Mouse (Mus musculus) liver, embryonic 15.5 days (tissue): ENCODE measurements around the gene Zfp961. TPM values are rescaled to one million over a fixed set of nuclear protein-coding genes. Genes with fewer than 3 reads are reported as not detected.
"Not testable (repeated sequence)": the region's sequence is repeated elsewhere in the genome, so short reads cannot be mapped to it uniquely, and the experiment has no call there.

ENCODE experiments used
- ATAC-seq: fragments of 200-750 bp; cut with Nextera tagmentation; 2 replicates; pipeline ENCODE4 v1.8.0; 2017; ENCODE audit warnings: moderate number of reproducible peaks, mild to moderate bottlenecking, moderate library complexity; ENCODE audit not compliant: insufficient read depth
- H3K27ac ChIP-seq: fragments of 300-500 bp; sonication (generic); replicated peaks from 2 replicates; pipeline ENCODE4 v1.5.1; 2015; ENCODE audit warnings: mild to moderate bottlenecking, inconsistent platforms
- H3K27me3 ChIP-seq: fragments of 300-500 bp; sonication (generic); 2 replicates; pipeline ENCODE4 v1.6.1; 2015; ENCODE audit warnings: mild to moderate bottlenecking, inconsistent platforms
- H3K36me3 ChIP-seq: fragments of 300-500 bp; sonication (generic); replicated peaks from 2 replicates; pipeline ENCODE4 v1.6.1; 2015; ENCODE audit warnings: moderate library complexity, mild to moderate bottlenecking, inconsistent platforms
- H3K4me1 ChIP-seq: fragments of 300-500 bp; sonication (generic); replicated peaks from 2 replicates; pipeline ENCODE4 v1.6.1; 2015; ENCODE audit warnings: inconsistent platforms
- H3K4me2 ChIP-seq: fragments of 300-500 bp; sonication (generic); 2 replicates; pipeline ENCODE4 v1.6.1; 2015; ENCODE audit warnings: moderate library complexity, mild to moderate bottlenecking, inconsistent platforms
- H3K4me3 ChIP-seq: fragments of 300-500 bp; sonication (generic); replicated peaks from 2 replicates; pipeline ENCODE4 v1.5.1; 2015; ENCODE audit warnings: mild to moderate bottlenecking, inconsistent platforms
- H3K9ac ChIP-seq: fragments of 300-500 bp; sonication (generic); 2 replicates; pipeline ENCODE4 v1.6.1; 2015; ENCODE audit warnings: moderate library complexity, mild to moderate bottlenecking, inconsistent platforms
- H3K9me3 ChIP-seq: fragments of 300-500 bp; sonication (generic); replicated peaks from 2 replicates; pipeline ENCODE4 v1.6.1; 2016; ENCODE audit warnings: inconsistent platforms
- WGBS: fragments of 180-500 bp; shearing (Covaris S2); methylation state at CpG from one replicate; pipeline ENCODE4 v1.1.7; 2015; ENCODE audit warnings: mixed read lengths; ENCODE audit not compliant: insufficient replicate concordance; 5-methylcytosine and 5-hydroxymethylcytosine counted together
- polyA plus RNA-seq: library from polyadenylated mRNA; unstranded; fragments of >200 nt; fragmentation: Nextera tagmentation; extraction: Ambion mirVana; gene quantifications from 2 replicates; pipeline ENCODE4 v1.2.1, GENCODE M21; 2015

Zfp961 gene
- polyA plus RNA-seq, 1 experiment from 2014 or later, result 6.5 TPM

DNA sequence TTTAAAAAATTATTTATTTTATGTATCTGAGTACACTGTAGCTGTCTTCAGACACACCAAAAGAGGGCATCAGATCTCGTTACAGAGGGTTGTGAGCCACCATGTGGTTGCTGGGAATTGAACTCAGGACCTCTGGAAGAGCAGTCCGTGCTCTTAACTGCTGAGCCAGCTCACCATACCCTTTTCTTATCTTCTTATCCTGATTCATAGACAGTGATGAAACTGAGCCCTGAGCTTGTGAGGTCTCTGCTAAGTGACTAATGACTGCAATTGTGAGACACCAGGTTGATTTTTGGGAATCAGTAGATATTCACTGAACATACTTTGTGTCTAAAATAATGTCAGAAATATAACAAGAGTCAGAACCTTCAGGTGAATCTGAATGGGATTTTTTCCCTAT, 12.8 kb upstream of the Zfp961 start:
- not testable (repeated sequence) for ATAC-seq, H3K27me3 ChIP-seq, H3K9ac ChIP-seq, H3K4me2 ChIP-seq, H3K4me3 ChIP-seq, H3K27ac ChIP-seq, H3K9me3 ChIP-seq, H3K36me3 ChIP-seq, H3K4me1 ChIP-seq
- 59% methylated on average over 2 of the region's 2 CpGs for WGBS

- Histone ChIP-seq H3K4me1 (peaks cover 10% of the 10 kb centered on the region; the same call in 1 of the 2 replicates), H3K36me3 (no peaks in the 10 kb centered on the region), H3K27ac (no peak overlapping the region), H3K4me2 (no peak overlapping the region), H3K4me3 (no peak overlapping the region), H3K9me3 (no peaks in the 10 kb centered on the region), H3K27me3 (peaks cover 3% of the 10 kb centered on the region), H3K9ac (no peak overlapping the region)
- ATAC-seq, result peak; percentile 70
- WGBS, result 26% methylated on average over 2 of the region's 2 CpGs
Measured at GRCm38 (mm10) chr8:71940293-71941208, 10.3 kb upstream of the Zfp961 start.

DNA sequence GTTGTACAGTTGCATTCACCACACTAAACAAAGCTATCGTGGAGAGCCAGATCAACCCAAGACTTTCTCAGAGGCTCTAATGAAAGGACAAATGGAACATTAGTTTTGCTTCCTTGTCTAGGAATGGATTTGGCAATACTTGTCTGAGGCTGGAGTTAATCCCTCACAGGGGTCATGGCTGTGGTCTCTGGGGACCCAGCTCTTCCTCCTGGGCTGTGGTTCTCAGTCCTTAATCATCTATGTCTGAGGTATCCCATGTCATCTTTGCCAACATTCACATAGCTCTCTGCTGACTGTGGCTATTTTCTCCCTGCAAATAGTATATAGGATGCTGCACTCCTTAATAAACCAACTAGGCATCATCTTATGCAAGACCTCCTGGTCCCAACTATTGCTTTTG, 9.1 kb upstream of the Zfp961 start:
- Histone ChIP-seq H3K27ac (no peak overlapping the region), H3K27me3 (peaks cover 3% of the 10 kb centered on the region), H3K4me1 (peaks cover 10% of the 10 kb centered on the region; the same call in 1 of the 2 replicates), H3K36me3 (no peaks in the 10 kb centered on the region), H3K4me2 (no peak overlapping the region), H3K9me3 (no peaks in the 10 kb centered on the region), H3K9ac (no peak overlapping the region), H3K4me3 (no peak overlapping the region)
- 69% methylated on average over 1 of the region's 1 CpGs for WGBS
- ATAC-seq, result no peak

GRCm38 (mm10) chr8:71948624-71949023, 2.2 kb upstream of the Zfp961 start:
- Histone ChIP-seq H3K36me3 (no peaks in the 10 kb centered on the region), H3K27me3 (peaks cover 11% of the 10 kb centered on the region), H3K9me3 (no peaks in the 10 kb centered on the region), H3K9ac (no peak overlapping the region), H3K4me1 (peaks cover 26% of the 10 kb centered on the region), H3K27ac (no peak overlapping the region), H3K4me2 (no peak overlapping the region), H3K4me3 (no peak overlapping the region)
- WGBS, result 72% methylated on average over 5 of the region's 5 CpGs
- no peak for ATAC-seq

- ATAC-seq, result no peak
- peak overlapping the region; percentile 80 for H3K9ac ChIP-seq
- H3K4me3 ChIP-seq, result peak overlapping the region; percentile 86
- WGBS, result 18% methylated on average over 14 of the region's 14 CpGs
- H3K27ac ChIP-seq, result no peak overlapping the region; the same call in 1 of the 2 replicates
- H3K4me2 ChIP-seq, result peak overlapping the region; percentile 74
- H3K27me3 ChIP-seq, result peaks cover 8% of the 10 kb centered on the region; the same call in 1 of the 2 replicates
- peaks cover 7% of the 10 kb centered on the region; the same call in 1 of the 2 replicates for H3K36me3 ChIP-seq
- H3K4me1 ChIP-seq, result peaks cover 26% of the 10 kb centered on the region
- no peaks in the 10 kb centered on the region for H3K9me3 ChIP-seq
Measured at GRCm38 (mm10) chr8:71951436-71952161, 761 bp downstream of the Zfp961 start.

- WGBS, result 83% methylated on average over 1 of the region's 1 CpGs
- Histone ChIP-seq H3K27me3 (peaks cover 6% of the 10 kb centered on the region; the same call in 1 of the 2 replicates), H3K36me3 (peaks cover 7% of the 10 kb centered on the region; the same call in 1 of the 2 replicates), H3K4me3 (no peak overlapping the region), H3K27ac (no peak overlapping the region), H3K4me2 (peak overlapping the region; percentile 74; the same call in 1 of the 2 replicates), H3K9me3 (no peaks in the 10 kb centered on the region), H3K4me1 (peaks cover 26% of the 10 kb centered on the region), H3K9ac (no peak overlapping the region)
- ATAC-seq, result no peak
Measured at GRCm38 (mm10) chr8:71952489-71952888, 1.7 kb downstream of the Zfp961 start.

- not testable (repeated sequence) for H3K4me2 ChIP-seq, H3K9me3 ChIP-seq, H3K27ac ChIP-seq, H3K36me3 ChIP-seq, H3K9ac ChIP-seq, ATAC-seq, H3K27me3 ChIP-seq, H3K4me3 ChIP-seq
- 89% methylated on average over 16 of the region's 16 CpGs for WGBS
- peaks cover 26% of the 10 kb centered on the region for H3K4me1 ChIP-seq
Measured at GRCm38 (mm10) chr8:71952961-71953700, 2.3 kb downstream of the Zfp961 start.

DNA sequence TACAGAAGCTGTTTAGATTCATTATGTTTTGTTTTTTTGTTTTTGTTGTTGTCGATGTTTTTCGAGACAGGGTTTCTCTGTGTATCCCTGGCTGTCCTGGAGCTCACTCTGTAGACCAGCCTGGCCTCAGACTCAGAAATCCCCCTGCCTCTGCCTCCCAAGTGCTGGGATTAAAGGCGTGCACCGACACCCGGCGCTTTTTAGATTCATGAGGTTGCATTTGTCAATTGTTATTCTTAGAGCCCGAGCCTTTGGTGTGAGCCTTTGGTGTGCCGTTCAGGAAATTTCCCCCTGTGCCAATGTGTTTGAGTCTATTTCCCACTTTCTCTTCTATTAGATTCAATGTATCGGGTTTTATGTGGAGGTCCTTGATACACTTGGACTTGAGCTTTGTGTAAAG, 3.8 kb downstream of the Zfp961 start:
- WGBS, result 88% methylated on average over 9 of the region's 9 CpGs
- H3K4me1 ChIP-seq, result peaks cover 24% of the 10 kb centered on the region

DNA sequence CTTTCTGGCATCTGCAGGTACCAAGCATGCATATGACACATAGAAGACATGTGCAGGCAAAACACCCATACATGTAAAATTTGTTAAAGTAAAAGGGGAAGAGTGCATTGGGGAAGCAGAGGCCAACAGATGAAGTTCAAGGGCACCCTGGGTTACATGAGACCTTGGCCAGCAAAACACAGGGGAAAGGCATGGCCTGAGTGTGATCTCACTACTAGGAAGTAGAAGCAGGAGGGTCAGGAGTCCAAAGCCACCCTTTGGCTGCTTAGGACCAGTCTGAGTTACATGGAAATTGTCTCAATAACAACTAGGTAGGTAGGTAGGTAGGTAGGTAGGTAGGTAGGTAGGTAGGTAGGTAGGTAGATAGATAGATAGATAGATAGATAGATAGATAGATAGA, 9.6 kb downstream of the Zfp961 start:
- no peak for ATAC-seq
- Histone ChIP-seq H3K27me3 (no peaks in the 10 kb centered on the region), H3K27ac (no peak overlapping the region), H3K9me3 (0 out of 2 replicates have a peak, but pooled peaks cover under 1% of the 10 kb centered on the region), H3K4me1 (peaks cover 3% of the 10 kb centered on the region; the same call in 1 of the 2 replicates), H3K36me3 (peaks cover 13% of the 10 kb centered on the region), H3K4me3 (no peak overlapping the region), H3K4me2 (no peak overlapping the region), H3K9ac (no peak overlapping the region)

More for the DNA sequence above, 3.8 kb downstream of the Zfp961 start:
- no peak overlapping the region for H3K4me3 ChIP-seq
- no peaks in the 10 kb centered on the region for H3K9me3 ChIP-seq
- H3K4me2 ChIP-seq, result no peak overlapping the region
- H3K27me3 ChIP-seq, result no peaks in the 10 kb centered on the region
- peaks cover 7% of the 10 kb centered on the region; the same call in 1 of the 2 replicates for H3K36me3 ChIP-seq
- ATAC-seq, result no peak
- no peak overlapping the region for H3K27ac ChIP-seq
- no peak overlapping the region for H3K9ac ChIP-seq

GRCm38 (mm10) chr8:71961796-71962195, 11.0 kb downstream of the Zfp961 start:
- Histone ChIP-seq H3K9ac (no peak overlapping the region), H3K9me3 (0 out of 2 replicates have a peak, but pooled peaks cover 4% of the 10 kb centered on the region), H3K4me1 (peaks cover 3% of the 10 kb centered on the region; the same call in 1 of the 2 replicates), H3K4me2 (no peak overlapping the region), H3K27ac (no peak overlapping the region), H3K4me3 (no peak overlapping the region), H3K36me3 (peaks cover 26% of the 10 kb centered on the region), H3K27me3 (no peaks in the 10 kb centered on the region)
- no peak for ATAC-seq
- 75% methylated on average over 5 of the region's 5 CpGs for WGBS
